Mouse (Mus musculus) mouse trophoblast stem cell (cell line): ENCODE measurements at regions not wholly inside any gene's neighbourhood (a gene's known extent, or its start where the extent isn't known, plus 50 kb on each side); places are given as distances from the start of the nearest gene placed in this dataset.
"Not testable (repeated sequence)": the region's sequence is repeated elsewhere in the genome, so short reads cannot be mapped to it uniquely, and the experiment has no call there.

Experiments used
- in situ Hi-C, 2 experiments: fragments of 300-500 bp; cut with MseI, MboI; formaldehyde crosslinking; loops; 2 replicates in 1 of 2; 3 replicates in 1 of 2; pipeline ENCODE4 v1.15.1; 2025

- in situ Hi-C loops = loop anchor here (5.0 kb wide), 1 partner anchor 47 kb away; no protein-coding TSS in a partner anchor
These were observed 76.5 kb upstream of the Col13a1 start for GRCm38 (mm10) chr10:62055408-62055807.

- in situ Hi-C loops = no loop called here
These were observed 70.9 kb upstream of the Col13a1 start for GRCm38 (mm10) chr10:62049782-62050192.

GRCm38 (mm10) chr10:62044408-62044807, 65.5 kb upstream of the Col13a1 start:
- in situ Hi-C loops = no loop called here

- in situ Hi-C loops = no loop called here
These were observed 61.0 kb upstream of the Col13a1 start for GRCm38 (mm10) chr10:62039915-62040314.

GRCm38 (mm10) chr10:62038656-62039055, 59.7 kb upstream of the Col13a1 start:
- in situ Hi-C loops = no loop called here

GRCm38 (mm10) chr10:62037402-62038199, 58.7 kb upstream of the Col13a1 start:
- in situ Hi-C loops = no loop called here

- in situ Hi-C loops = no loop called here
These were observed 57.9 kb upstream of the Col13a1 start for GRCm38 (mm10) chr10:62036815-62037214.

GRCm38 (mm10) chr10:62034291-62034690, 55.4 kb upstream of the Col13a1 start:
- in situ Hi-C loops = no loop called here

- in situ Hi-C loops = no loop called here
These were observed 54.8 kb upstream of the Col13a1 start for GRCm38 (mm10) chr10:62033748-62034147.

- in situ Hi-C loops = not testable (repeated sequence)
These were observed 53.1 kb upstream of the Col13a1 start for GRCm38 (mm10) chr10:62031986-62032385.

- in situ Hi-C loops = no loop called here
These were observed 50.4 kb upstream of the Col13a1 start for GRCm38 (mm10) chr10:62029271-62029670.
